Mouse (Mus musculus) retina, postnatal 1 day (tissue): ENCODE measurements around the gene Tbc1d22b.

ENCODE experiments used
- DNase-seq: peaks from one replicate; pipeline ENCODE4 v3.0.0-alpha.2; 2012

The Tbc1d22b gene

DNA sequence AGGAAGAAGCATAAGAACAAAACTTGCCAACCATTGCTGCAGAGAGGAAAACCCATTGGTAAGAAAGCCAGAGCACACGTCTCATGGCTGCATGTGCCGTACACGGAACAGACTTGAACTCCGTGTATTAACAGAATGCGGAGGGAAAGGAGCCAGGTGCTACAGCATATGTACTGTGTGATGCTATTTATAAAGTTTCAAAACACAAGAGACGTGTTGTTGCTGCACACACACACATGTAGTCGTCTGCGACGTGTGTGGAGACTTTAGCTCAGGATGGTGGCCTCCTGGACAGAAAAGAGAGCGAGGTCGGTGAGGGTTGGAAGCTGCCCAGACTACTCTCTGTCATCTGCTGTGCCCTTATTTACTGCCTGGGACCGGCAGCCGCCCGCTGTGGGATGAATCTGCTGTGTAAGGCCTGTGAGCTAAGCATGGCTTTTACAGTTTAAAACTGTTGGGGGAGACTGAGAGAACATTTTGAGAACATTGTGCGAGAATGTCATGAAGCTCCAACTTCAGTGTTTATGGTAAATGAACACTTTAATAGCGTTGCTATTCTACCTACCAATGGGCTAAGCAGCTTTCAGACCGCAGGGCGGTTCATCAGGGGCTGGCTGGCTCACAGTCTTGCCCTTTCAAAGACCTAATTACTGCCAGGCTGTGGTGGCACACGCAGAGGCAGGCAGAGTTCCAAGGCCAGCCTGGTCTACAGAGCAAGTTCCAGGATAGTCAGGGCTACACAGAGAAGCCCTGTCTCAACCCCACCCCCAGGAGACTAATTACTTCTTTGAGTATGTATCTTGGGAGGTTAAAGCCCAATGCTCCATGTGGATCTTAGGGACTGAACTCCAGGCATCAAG is 6.5 kb upstream of the Tbc1d22b start:
- no peak for DNase-seq

DNA sequence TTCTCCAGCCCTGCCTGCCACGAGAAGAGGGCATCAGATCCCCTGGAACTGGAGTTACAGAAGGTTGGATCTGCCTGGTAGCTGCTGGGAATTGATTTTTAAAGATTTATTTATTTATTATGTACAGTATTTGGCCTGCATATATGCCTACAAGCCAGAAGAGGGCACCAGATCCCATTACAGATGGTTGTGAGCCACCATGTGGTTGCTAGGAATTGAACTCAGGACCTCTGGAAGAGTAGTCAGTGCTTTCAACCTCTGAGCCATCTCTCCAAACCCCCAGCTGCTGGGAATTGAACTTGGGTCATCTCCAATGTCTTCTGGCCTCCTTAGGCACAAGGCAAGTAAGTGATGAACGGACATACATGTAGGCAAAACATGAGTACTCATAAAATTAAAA is 5.5 kb upstream of the Tbc1d22b start:
- DNase-seq, result no peak

DNA sequence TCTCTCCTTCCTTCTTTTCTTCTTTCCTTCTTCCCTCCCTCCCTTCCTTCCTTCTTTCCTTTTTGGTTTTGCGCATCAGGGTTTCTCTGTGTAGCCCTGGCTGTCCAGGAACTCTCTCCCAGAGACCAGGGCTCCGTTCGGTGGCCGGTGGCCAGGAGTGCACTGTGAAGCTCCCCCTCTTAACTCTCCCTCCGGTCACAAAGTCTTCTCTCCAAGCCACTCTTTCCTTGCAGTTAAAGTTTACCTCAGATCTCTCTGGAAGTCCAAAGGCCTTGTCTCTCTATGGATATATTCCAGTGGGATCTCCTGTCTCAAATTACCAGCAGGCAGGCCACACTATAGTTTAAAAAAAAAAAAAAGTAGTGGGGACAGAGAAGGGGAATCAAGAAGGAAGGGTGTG is 4.3 kb upstream of the Tbc1d22b start:
- no peak for DNase-seq

DNA sequence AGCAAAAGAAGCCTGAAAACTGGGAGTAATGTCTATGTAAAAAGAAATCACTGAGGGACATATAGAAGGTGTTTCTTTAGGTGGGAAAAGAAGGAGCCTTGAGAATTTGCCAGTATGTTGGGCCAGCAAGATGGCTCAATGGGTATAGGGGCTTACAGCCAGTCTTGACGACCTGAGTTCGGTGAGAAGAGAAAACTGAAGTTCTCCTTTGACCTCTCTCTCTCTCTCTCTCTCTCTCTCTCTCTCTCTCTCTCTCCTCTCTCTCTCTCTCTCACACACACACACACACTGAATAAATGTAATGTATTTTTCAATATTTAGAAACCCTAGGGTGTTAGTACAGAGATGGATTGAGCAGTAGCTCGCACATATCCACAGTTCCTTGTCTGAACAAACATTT is 1.1 kb upstream of the Tbc1d22b start:
- DNase-seq, result no peak

DNA sequence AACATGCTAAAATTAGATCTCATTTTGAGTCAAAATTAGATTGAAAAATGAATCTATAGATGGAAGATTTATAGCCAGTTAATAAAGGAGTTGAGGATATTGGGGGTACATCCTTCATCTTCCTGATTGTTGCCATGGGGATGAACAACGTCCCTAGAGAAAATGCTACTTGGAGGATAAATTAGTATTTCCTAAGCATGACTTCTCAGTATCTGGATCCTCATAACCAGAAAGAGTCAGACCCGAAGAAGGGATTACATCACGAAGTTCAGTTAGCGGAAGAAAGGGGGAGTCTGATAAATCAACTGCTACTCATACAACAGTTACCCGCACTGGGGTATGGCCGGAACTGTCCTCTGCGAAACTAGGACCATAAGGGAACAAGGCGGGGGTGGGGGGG is 591 bp upstream of the Tbc1d22b start:
- DNase-seq, result peak; percentile 8

DNA sequence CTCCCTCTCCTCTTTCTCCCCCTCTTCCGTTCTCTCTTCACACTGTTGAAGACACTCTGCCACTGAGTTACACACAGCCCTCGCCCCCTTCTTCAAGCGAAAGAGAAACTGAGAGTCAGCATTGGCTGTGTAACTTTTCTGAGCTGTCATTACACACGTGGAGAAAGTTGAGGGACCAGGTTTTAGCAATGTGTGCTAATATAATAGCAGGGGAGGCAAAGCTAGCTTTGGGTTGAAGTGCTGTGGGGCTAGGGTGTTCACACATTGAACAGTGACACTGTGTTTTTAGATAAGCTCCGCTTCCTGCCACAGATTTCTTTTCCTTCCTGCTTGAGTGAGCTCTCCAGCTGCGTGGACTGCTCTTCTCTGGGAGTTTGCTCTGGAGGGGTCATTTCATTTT is 1.4 kb downstream of the Tbc1d22b start:
- DNase-seq, result no peak

DNA sequence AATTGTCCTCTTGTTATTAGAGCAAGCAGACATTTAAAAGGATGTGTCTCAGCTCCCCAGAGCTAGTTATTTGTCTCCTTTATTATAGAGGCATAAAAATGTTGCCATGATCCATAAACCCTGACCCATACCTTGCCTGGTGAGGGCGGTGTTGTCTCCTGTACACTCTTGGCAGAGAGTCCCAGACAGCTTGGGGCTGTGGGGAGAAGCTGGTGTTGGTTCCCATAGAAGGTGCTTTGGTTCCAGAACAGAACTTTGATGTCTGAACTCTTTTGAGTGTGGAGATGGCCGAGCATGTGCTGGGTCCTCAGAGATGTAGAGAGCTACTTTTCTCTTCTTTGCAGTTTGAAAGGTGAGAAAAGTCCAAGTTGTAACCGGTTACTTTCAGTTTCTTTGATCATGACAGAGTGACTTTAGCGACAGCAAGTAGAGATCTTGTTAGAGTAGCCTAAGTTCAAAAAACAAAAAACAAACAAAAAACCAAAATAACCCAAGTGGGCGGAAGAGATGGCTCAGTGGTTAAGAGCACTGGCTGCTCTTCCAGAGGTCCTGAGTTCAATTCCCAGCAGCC is 2.7 kb downstream of the Tbc1d22b start, which contains the start of gene Tmem217:
Gene Tmem217, minus strand, starts transcription at position 224 of the 571 bp plus-strand sequence.
- DNase-seq, result no peak

DNA sequence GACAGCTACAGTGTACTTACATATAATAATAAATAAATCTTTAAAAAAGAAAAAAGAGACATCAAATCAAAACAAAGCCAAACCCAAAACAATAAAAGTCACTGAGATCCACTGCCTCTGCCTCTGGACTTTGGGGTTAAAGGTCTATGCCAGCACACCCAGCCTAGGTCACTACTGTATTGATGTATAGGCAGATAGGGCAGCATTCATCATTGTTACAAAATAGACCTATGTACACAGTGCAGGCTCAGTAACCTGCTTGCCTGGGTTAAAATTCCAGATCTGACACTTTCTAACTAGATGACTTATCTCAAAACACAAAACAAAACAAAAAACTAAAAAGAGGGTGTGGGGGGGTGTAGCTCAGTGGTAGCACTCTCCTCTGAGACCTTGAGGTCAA is 4.6 kb downstream of the Tbc1d22b start:
- DNase-seq, result no peak

DNA sequence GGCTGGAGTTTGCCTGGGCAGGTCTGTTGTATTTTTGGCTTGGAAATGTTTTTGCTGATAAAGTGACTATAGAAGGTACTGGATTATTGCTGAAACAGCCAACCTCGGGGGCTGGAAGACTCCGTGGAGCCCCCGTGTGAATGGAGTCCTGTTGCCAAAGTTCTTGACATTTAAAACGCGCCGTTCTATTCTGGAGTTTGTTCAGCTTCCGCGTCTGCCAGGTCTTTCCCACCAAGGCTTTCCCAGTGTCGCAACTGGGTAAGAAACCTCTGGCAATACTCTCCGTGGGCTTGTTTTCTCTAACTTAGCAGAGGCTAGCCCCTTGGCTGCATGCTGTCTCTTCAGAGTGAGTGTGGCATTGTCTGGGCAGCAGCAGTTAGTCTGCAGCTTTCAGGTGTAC is 6.9 kb downstream of the Tbc1d22b start:
- no peak for DNase-seq

DNA sequence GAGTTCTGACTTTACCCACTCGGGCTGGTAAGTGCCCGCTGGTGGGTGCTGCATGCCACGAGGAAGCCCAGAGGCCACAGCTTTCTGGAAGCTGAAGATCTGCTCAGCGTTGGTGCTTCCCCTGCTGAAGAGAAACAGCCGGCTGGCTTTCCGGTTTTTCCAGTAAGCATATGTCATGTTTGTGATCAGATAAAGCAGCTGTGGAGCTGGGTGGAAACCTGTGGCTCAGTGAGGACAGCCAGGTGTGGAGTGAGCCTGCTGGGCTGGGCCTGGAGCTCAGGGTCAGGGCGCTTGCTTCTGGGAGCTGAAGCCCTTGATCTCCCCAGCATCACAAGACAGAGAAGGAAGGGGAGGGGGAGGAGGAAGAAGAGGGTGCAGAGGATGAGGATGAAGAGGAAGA is 7.3 kb downstream of the Tbc1d22b start:
- DNase-seq, result no peak

DNA sequence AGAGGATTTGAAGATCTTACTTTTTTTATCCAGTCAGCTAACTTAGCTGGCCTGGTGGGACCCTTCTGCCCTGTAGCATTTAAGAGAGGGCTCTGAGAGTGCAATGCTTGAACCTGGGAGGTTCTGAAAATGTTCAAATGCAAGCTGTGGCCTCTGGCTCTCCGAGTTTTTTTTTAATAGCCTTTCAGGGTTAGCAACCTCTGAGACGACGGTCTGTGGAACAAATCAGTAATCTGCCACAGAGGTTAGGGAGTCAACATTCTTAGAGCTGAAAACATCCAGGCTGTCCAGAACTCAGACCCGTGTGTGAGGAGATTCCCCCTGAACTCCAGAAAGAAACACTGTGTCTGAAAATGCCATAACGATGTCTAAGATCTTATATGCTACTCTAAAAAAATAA is 8.9 kb downstream of the Tbc1d22b start:
- no peak for DNase-seq

DNA sequence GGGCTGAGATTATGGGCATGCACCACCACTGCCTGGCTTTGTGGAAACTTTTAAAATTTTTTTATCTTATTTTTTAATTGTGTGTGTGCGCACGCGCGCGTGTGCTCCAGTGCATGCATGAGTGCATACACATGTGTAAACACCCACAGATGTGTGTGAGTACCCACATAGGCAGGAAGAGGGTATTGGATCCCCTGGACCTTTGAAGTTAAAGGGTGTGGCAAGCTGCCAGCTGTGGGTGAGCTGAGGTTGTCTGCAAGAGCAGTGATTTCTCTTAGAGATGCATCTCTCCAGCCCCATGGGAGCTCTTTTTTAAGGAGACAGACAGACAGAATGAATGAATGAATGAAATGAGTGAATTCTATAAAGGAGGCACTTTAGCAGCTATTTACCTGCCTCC is 15.9 kb downstream of the Tbc1d22b start:
- no peak for DNase-seq

DNA sequence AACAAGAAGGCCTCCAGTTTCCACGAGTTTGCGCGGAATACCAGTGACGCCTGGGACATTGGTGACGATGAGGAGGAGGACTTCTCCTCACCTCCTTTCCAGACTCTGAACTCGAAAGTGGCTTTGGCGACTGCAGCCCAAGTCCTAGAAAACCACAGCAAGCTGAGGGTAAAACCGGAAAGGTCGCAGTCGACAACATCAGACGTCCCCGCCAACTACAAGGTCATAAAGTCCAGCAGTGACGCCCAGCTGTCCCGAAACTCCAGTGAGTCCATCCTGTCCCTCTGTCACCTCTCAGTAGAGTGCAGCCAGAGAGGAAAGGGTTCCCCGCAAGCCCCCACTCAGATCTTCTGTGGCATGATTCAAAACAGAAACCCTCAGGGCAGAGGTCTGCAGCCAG is 18.9 kb downstream of the Tbc1d22b start:
- no peak for DNase-seq

DNA sequence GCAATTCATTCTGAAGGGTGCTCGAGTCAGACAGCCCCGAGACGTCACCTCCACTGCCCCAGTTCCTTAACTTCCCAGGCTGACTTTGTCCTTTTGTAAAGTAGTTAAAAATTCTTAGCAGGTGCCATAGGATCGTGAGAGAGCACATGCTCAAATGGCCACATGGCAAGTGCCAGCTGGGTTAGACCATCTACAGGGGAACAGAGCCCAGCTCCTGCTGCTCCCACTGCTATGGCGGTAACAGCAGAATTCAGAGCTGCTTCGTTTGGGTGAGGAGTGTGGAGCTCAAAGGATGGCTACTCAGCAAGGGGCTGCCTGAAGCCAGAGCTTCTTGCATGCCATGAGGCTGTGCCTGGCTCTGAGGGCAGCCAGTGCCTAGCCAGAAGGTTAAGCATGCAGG is 20.2 kb downstream of the Tbc1d22b start:
- DNase-seq, result no peak

DNA sequence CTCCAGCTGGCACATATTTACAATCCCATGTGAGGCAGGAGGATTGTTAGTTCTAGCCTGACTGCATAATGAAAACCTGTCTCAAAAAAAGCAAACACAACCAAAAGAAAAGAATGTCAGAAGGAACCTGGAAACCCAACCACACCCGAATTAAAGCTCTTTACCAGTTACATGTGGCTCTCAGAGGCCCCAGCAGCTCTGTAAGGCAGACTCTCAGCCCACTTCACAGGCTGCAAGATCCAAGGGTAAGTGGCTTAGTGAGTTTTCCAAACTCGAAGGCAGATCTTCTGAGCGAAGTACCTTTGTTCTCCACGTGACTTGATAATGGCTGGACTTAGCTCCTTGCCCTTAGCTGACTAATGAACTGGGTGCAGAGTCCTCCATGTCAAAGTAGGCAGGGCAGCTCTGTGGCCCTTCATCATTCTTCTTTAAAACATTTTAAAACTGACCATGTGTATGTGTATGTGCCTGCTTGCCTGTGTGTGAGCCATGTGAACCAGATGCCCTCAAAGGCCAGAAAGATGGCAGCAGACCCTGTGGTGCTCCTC is 30.1 kb downstream of the Tbc1d22b start:
- no peak for DNase-seq

DNA sequence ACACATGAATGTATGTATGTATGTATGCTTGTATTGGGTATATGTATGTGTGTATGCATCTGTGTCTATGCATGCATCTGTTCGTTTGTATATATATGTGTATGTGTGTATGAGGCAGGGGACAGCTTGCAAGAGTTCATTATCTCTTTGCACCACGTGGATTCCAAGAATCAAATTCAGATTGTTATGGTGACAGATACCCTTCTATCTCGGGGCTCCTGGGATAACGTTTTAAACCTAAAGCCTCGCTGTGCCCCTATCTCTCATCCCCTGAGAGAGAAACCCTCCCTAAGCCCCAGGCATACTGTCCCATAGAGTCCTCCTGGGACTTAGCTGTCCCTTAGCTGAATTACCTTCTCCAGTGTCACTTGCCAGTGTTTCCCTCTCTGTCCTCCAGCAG is 34.0 kb downstream of the Tbc1d22b start:
- no peak for DNase-seq

DNA sequence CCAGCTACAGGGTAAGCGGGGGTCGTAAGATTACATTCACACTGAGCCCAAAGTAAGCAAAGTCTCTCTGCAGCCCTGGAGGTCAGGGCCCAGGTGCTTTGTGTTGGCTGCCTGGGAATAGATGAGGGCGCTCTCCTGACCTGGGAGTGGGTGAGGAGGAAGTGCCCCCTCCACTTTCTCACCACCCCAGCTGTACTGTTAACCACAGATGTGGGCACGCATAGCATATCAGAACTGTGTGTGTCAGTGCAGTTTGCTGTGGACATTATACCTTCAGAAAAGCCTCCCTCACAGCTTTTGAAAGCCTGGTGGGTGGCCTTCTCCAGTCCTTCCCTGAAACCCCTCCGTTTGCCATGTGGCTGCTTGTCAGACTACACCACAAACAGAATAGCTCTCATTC is 34.7 kb downstream of the Tbc1d22b start:
- DNase-seq, result no peak

DNA sequence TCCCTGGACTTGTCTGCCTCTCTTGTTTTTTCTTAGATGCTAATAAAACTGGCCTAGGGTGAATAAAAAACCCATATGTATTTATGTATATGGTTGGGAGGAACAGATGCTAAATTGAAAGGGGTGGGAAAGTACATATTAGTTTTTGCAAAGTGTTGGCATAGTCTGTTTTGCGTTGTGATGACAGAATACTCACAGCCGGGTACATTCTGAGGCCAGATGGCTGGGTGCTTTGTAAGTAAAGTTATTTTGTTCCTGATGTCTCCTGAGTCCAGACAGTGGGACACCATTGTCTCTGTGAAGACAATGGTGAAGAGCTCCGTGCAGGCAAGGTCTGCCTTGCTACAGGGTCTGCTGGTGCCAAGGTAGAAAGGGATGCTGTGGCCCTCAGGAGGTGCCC is 35.2 kb downstream of the Tbc1d22b start:
- DNase-seq, result no peak

DNA sequence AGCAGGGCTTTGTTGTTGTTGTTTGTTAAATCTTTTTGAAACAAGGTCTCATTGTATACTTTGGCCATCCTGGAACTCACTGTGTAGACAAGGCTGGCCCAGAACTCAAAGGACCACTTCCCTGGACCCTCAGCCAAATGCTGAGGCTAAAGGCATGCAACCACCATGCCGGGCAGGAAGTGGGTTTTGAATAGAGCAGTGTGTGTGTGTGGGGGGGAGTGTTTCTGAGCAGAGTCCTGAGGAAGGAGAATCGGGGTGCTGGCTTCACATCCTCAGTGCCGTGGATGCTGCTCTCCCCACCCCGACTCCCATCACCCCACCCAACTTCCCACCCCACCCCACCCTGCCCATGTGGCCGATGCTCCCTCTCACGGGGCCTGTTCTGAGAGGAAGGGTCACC is 35.9 kb downstream of the Tbc1d22b start:
- no peak for DNase-seq

DNA sequence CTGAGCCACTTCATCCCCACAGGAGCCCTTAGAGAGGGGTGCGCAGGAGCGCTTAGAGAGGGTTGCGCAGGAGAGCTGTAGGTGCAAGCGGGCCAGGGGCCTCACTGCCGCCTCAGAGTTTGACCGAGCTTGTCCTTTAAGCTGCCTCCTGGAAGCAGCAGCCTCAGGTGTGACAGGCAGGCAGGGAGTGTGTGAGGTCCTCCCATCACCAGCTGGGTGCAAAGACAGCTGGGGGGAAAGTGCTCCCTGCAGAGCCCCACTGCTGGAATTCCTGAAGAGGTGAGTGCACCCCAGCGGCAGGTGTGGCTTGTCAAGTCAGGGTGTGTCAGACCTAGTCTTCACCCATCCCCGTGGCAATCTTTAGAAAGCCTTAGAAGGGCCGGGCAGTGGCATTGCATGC is 37.3 kb downstream of the Tbc1d22b start:
- DNase-seq, result no peak

DNA sequence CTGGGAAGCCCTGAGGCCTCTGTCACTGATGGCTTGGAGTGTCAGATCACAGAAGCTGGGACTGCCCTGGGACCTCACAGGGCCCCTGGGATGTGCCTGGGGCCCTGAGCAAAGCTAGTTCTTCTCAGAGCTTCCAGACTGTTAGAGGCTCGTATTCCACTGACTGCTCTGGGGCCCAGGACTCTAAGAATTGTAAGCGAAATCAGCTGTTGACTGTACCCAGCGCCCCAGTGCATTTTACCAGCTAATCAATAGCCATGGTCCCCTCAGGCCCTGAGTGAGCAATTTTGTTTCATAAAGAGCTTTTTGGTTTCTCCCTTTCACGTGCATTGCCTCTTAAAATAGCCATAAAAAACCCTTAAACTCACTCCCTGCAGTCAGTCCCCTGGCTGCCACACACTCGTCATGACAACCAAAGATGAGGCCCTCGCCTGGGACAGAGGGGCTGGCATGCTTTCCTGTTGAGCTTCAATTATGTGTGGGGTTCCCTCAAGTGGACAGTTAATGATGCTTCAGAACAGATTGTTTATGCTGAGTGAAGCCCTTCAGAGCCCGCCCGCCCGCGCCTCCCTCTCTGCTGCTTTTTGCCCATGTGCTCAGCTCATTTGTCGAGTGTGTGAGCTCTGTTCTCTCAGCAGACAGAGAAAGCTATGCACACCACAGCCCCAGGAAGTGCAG is 39.8 kb downstream of the Tbc1d22b start:
- DNase-seq, result peak; percentile 87

DNA sequence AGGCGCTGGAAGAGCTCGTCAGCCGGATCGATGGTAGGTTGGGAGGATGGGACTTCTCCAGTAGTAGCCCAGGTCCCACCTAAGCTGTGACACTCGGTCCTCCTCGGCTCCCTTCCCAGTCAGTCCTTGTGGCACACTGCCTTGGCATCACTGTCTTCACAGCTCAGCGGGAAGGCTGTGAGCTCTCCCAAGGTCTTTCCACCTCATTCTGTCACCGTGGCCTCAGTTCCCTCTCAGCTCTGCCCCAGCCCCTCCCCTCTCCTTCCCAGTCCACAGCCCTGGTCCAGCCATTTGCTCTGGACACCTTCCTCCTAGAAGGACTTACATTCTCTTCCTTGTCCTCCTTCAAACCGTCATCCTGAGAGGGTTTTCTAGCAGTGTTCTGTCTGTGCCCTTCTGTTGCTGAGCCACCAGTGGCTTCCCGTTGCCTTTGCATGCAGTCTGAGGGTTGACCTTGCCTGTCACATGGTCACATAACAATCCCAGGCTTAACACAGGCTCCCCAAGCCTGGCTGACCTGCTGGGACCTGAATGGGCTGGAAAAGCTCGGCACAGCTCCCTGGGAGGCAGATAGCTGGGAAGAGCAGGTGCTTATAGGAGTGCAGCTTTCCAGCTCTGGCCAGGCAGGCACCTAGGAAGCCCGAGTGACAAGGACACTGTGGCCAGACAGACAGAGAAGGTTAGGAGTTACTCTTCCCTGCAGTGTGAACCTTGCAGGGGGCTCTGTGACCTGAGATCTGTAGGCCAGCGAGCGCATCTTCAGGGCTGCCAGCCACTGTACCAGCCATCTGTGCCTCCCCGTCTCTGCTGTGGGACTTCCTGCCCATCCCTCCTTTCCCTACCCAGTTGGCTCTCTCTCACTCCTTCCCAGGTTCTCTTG is 46.5 kb downstream of the Tbc1d22b start:
- DNase-seq, result peak; percentile 39

DNA sequence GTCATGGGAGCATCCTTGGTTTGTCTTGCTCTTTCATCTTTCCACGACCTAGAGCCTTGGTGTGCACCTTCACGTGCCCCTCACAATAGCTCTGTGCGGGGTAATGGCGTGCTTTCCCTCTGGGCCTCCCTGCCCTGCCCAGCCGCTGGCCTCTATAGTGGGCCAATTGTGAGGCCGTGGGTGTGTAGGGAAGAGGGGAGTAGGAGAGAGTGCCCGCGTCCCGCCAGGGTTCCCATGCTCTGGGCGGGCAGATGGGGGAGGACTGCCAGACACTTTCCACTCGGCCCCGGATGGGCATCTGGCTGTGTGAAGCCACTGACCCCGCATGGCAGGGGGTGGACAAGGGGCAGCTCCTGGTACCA is 47.2 kb downstream of the Tbc1d22b start:
- DNase-seq, result peak; percentile 27
